Comparison of ENCODE assay signal across 21 mouse cellular contexts in the genomic region with DNA sequence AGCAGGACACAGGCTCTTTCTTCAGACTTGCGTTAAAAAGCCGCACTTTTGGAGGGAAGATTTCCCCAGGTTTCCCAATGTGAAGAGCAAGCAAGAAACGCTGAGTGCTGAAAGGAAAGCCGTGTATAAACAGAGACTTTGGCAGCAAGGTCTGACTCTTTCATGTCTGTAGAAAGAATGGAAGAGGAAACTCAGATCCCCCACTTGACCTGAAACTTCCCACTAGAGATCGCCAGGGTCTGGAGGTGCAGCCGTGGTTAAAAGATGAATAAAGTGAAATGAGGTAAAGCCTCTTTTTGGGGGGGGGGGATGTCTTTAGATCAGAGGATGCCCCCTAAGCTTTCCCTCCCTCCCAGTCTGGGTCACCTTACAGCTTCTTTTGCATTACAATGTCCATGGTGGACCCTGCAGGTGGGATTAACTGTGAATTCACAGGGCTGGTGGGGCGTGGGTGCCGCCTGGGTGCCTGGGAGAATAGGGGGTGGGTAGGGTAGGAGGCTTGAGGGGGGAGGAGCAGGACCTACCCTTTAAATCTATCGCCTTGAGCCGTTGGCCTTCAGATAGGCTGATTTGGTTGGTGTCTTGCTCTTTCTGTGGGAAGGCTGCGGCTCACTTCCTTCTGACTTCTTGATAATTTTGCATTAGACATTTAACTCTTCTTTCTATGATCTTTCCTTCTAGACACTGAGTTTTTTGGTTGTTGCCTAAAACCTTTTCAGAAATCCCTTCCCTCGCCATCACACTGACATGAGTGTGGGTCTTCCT. TPM values are rescaled to one million over a fixed set of nuclear protein-coding genes. Genes with fewer than 3 reads are reported as not detected.
"Had no signal": no experiment of that assay in that cellular context is flagged by ENCODE, and none has a peak within 500 bp of the region (broad histone marks: within the 10 kb centered on the region; RNA-seq: fewer than 3 reads in every experiment).

Gene Nanog, plus strand, starts transcription at position 454 of the 765 bp plus-strand sequence.

- H3K4me1 ChIP-seq: liver, embryonic 15.5 days had no signal

- ATAC-seq: intestine, postnatal 0 days; midbrain, embryonic 16.5 days had no signal

- H3K9me3 ChIP-seq: limb, embryonic 13.5 days; liver, embryonic 15.5 days; midbrain, embryonic 10.5 days; neural tube, embryonic 13.5 days had no signal

- H3K27ac ChIP-seq: limb, embryonic 13.5 days; liver, embryonic 15.5 days; midbrain, embryonic 10.5 days; neural tube, embryonic 13.5 days had no signal

- H3K36me3 ChIP-seq: limb, embryonic 13.5 days; liver, embryonic 15.5 days; midbrain, embryonic 10.5 days; neural tube, embryonic 13.5 days had no signal

- H3K4me2 ChIP-seq: limb, embryonic 13.5 days; liver, embryonic 15.5 days; neural tube, embryonic 13.5 days had no signal

- H3K9ac ChIP-seq: limb, embryonic 13.5 days; liver, embryonic 15.5 days; neural tube, embryonic 13.5 days had no signal

- DNase-seq: kidney, adult 9 months; kidney, postnatal 10 days; kidney, postnatal 4 days; left cerebral cortex, postnatal 4 days; lung, postnatal 4 days; right cerebral cortex, adult 18-20 months; right cerebral cortex, postnatal 4 days; spleen, adult 18-20 months; thymus, adult 18-20 months; thymus, postnatal 14 days had no signal

- H3K4me3 ChIP-seq: limb, embryonic 13.5 days; liver, embryonic 15.5 days; midbrain, embryonic 10.5 days; neural tube, embryonic 13.5 days had no signal

RNA-seq across cellular contexts. Expression of gene Nanog, which starts in this region (rescaled TPM):
- total RNA-seq: layer of hippocampus, postnatal 14 days; left cerebral cortex, adult 18-20 months; left cerebral cortex, postnatal 10 days; left cerebral cortex, postnatal 4 days; liver, adult 2 months; megakaryocyte, adult 5-6 weeks had no signal
- polyA plus RNA-seq: liver, adult 2 months; liver, embryonic 15.5 days; midbrain, embryonic 16.5 days had no signal
